Mouse (Mus musculus) midbrain, embryonic 10.5 days (tissue): Measurements from ENCODE around the gene AI413582. TPM values are rescaled to one million over a fixed set of nuclear protein-coding genes. Genes with fewer than 3 reads are reported as not detected.

Experiments
- DNase-seq: peaks from one replicate; pipeline ENCODE4 v3.0.0-alpha.2; 2017; ENCODE audit warnings: low spot score
- H3K27ac ChIP-seq: fragments of 300-500 bp; sonication (generic); replicated peaks from 2 replicates; pipeline ENCODE4 v1.5.1; 2016; ENCODE audit warnings: mild to moderate bottlenecking
- H3K27me3 ChIP-seq: fragments of 300-500 bp; sonication (generic); 2 replicates; pipeline ENCODE4 v1.6.1; 2016; ENCODE audit warnings: low read depth, mild to moderate bottlenecking; ENCODE audit not compliant: poor library complexity, severe bottlenecking
- H3K36me3 ChIP-seq: fragments of 300-500 bp; sonication (generic); 2 replicates; pipeline ENCODE4 v1.6.1; 2016; ENCODE audit warnings: mild to moderate bottlenecking, moderate library complexity
- H3K4me1 ChIP-seq: fragments of 300-500 bp; sonication (generic); 2 replicates; pipeline ENCODE4 v1.6.1; 2016
- H3K4me3 ChIP-seq: fragments of 300-500 bp; sonication (generic); 2 replicates; pipeline ENCODE4 v1.5.1; 2016; ENCODE audit warnings: mild to moderate bottlenecking, moderate library complexity
- H3K9me3 ChIP-seq: fragments of 300-500 bp; sonication (generic); replicated peaks from 2 replicates; pipeline ENCODE4 v1.6.1; 2016; ENCODE audit warnings: mild to moderate bottlenecking
- WGBS: fragments of 180-500 bp; shearing (Covaris S2); methylation state at CpG from one replicate; pipeline ENCODE4 v1.1.7; 2016; 5-methylcytosine and 5-hydroxymethylcytosine counted together
- polyA plus RNA-seq: library from polyadenylated mRNA; unstranded; fragments of >200 nt; fragmentation: Nextera tagmentation; extraction: Ambion mirVana; gene quantifications from 2 replicates; pipeline ENCODE4 v1.2.1, GENCODE M21; 2016

AI413582 gene
- polyA plus RNA-seq, 1 experiment from 2014 or later, result 16.4 TPM

DNA sequence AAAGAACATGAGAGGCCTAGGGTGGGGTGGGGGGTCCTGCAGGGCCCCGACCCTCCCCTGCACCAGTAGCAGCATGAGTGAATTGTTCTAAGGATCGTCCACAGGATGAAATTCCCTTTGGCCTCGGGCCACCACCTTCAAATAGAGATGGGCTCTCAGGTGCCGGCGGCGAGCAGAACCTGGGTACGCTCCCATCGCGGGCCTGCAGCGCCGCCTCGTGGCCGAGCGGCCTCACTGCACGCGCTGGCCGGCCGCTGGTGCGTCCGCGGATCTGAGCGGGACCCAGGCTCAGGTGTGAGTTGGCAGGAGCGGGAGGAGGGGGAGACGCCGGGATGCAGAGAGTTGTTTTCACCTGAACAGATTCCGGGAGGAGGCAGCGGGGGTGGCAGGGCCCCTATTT lies 45.0 kb downstream of the AI413582 start:
- no peaks in the 10 kb centered on the region for H3K9me3 ChIP-seq
- H3K27ac ChIP-seq, result no peak overlapping the region
- H3K36me3 ChIP-seq, result no peaks in the 10 kb centered on the region
- peak overlapping the region; percentile 26 for H3K4me3 ChIP-seq
- WGBS, result 2% methylated on average over 27 of the region's 27 CpGs
- H3K4me1 ChIP-seq, result peaks cover 51% of the 10 kb centered on the region
- H3K27me3 ChIP-seq, result peaks cover 60% of the 10 kb centered on the region
- DNase-seq, result peak; percentile 74

DNA sequence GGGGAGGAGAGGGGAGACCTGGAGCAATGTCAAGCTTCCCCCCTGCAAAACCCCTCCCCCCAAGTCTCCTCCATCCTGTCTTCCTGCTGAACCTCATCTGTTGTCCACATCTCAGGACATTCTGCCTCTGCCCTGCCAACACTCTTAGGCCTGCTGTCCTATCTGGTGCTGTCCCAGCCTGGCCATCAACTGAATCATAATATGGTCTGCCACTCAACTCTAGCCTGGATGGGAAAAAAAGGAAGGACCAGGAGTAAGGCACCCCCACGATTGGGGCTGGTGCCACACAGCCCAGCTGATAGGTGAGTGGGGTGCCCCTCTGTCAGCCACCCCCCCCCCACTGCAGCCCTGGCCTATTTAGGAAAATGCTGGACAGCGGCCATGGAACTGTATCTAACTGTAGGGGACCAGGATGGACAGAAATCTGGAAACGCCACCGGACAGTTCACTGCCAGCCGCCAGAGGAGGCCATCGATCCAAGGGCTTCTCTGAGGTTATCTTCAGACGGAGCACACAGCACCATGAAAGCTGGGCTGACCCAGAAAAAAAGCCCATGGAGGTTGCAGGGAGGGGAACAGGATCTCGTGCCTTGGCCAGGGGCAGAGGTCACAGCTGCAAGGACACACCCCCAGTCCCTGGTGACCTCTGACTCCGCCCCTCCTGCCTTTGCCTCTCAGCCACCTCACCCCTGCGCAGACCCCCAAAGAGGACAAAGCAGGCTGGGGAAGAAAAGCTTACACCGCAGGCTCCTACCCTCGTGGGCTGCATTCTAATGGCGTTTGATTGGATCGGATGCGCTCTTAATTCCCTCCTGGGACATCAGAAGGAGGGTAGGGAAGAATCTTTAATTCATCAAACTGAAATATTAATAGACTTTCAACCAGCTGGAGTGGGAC lies 46.6 kb downstream of the AI413582 start:
- Histone ChIP-seq H3K27me3 (peaks cover 76% of the 10 kb centered on the region), H3K4me3 (peak overlapping the region; percentile 23; the same call in 1 of the 2 replicates), H3K4me1 (peaks cover 56% of the 10 kb centered on the region), H3K36me3 (no peaks in the 10 kb centered on the region), H3K9me3 (no peaks in the 10 kb centered on the region), H3K27ac (peak overlapping the region; percentile 76)
- 27% methylated on average over 15 of the region's 15 CpGs for WGBS
- peak; percentile 82 for DNase-seq

DNA sequence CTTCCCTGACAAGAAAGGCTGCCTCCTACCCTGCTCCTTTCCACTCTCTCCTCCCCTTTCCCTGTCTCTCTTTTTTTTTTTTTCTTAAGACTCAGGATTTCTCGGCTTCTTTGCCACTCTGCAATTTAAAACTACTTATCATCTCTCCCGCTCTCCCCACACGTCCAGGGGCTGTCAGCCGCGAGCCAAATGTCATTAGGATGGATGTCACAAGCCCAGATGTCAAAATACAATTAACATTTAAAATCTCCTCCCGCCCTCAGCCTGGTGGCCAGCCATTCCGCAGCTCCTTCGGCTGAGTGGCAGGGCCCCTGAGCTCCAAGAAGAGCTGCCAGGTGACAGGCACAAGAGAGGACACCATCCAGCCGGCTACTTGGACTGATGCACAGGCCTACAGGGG lies 47.3 kb downstream of the AI413582 start:
- 28% methylated on average over 9 of the region's 9 CpGs for WGBS
- peak; percentile 46 for DNase-seq
- H3K36me3 ChIP-seq, result no peaks in the 10 kb centered on the region
- H3K9me3 ChIP-seq, result no peaks in the 10 kb centered on the region
- H3K27me3 ChIP-seq, result peaks cover 82% of the 10 kb centered on the region
- H3K4me3 ChIP-seq, result 0 out of 2 replicates have a peak overlapping the region, but pooled peaks have one; percentile 14
- peak overlapping the region; percentile 76 for H3K27ac ChIP-seq
- peaks cover 62% of the 10 kb centered on the region for H3K4me1 ChIP-seq

DNA sequence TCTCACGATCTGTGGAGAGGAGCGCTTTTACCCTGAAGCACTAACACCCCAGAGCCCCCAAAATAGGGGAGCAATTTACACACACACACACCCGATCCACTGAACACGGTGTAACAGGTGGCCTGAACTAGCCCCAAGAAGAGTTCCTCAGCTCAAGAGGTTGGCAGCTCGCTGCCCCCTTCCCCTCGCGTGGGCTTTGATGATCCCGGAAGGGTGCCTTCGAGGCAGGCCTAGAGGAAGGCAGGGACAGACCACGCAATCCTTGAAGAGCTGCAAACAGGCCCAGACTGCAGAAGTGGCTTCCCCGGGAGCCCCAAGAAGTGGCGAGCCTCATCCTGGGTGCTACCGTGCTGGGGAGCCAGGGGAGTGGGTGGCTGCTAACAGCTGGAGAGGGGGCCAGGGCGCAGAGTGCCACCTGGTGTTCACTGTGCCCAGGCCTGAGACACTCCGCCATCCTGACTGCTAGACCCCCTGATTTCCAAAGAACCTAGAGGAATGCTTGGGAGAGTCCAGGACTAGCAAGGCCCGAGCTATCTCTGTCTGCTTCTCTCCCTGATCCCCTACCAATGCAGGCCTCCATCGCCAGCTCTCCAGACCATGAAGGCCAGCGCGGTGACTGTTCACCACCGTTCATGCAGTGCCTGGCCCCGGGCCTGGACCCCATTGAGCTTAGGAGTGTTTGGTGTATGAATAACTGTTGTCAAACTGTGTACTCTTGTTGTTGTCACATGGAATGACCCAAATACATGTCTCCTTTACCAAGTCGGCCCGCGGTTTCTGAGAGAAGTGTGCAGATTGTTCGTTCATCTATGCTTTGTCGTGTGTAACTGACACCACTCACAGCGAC lies 51.4 kb downstream of the AI413582 start:
- WGBS, result 32% methylated on average over 27 of the region's 27 CpGs
- peak overlapping the region; percentile 85; the same call in 1 of the 2 replicates for H3K27ac ChIP-seq
- peak overlapping the region; percentile 74 for H3K4me3 ChIP-seq

More for the DNA sequence above, 51.4 kb downstream of the AI413582 start:
- no peaks in the 10 kb centered on the region for H3K9me3 ChIP-seq
- H3K4me1 ChIP-seq, result peaks cover 80% of the 10 kb centered on the region
- no peaks in the 10 kb centered on the region for H3K36me3 ChIP-seq
- peaks cover 86% of the 10 kb centered on the region for H3K27me3 ChIP-seq
- DNase-seq, result peak; percentile 38

Other genes with a start within 250 kb of the AI413582 start
- 2.8 and 3.5 TPM in 2 replicates for gene Grm4, start 44.4 kb downstream of the AI413582 start, polyA plus RNA-seq
- 620 and 831 TPM in 2 replicates for gene Hmga1, start 9.3 kb downstream of the AI413582 start, polyA plus RNA-seq
- 90.0 and 109 TPM in 2 replicates for gene Nudt3, start 57.7 kb upstream of the AI413582 start, polyA plus RNA-seq
- not detected in 2 replicates for gene RPS10-NUDT3, start 69.5 kb upstream of the AI413582 start, polyA plus RNA-seq
- gene Rps10, start 70.9 kb upstream of the AI413582 start, polyA plus RNA-seq, result 731 and 876 TPM in 2 replicates
- gene Pacsin1, start 89.8 kb upstream of the AI413582 start, polyA plus RNA-seq, result 3.1 and 3.3 TPM in 2 replicates
- gene Spdef, start 163.2 kb upstream of the AI413582 start, polyA plus RNA-seq, result 0.16 and 0.25 TPM in 2 replicates